Mouse (Mus musculus) A20 (cell line): Measurements from ENCODE around the gene Ftl1.

Experiments
- DNase-seq: peaks from one replicate; pipeline ENCODE4 v3.0.0-alpha.2; 2011; ENCODE audit warnings: low read depth, low spot score

Gene Ftl1

GRCm38 (mm10) chr7:45413113-45413863, 46.4 kb downstream of the Ftl1 start, which contains the start of gene Ntf5:
TSS of gene Ntf5 (plus strand) at chr7:45413695.
- DNase-seq = peak; percentile 63

- no peak for DNase-seq
These were observed 47.3 kb downstream of the Ftl1 start for GRCm38 (mm10) chr7:45412421-45412820.

- no peak for DNase-seq
These were observed 50.1 kb downstream of the Ftl1 start for GRCm38 (mm10) chr7:45409497-45410163.

GRCm38 (mm10) chr7:45408949-45409348, 50.7 kb downstream of the Ftl1 start:
- no peak for DNase-seq

DNA sequence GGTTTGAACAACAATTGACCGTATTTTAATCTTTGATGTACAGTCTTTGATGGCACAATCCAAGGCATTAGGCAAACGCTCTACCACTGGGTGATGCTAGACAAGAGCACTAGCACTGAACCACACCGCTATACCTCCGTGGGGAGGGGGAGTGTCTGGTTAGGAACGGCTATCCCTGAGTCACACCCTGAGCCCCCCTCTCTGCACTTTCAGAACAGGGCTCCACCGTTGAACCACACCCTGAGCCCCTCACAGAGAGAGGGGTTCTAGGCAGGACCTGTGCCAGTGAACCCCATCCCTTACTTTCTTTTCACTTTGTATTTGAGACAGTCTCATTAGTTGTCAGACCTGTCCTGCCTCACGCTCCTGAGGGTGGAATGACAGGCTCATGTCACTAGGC, 51.3 kb downstream of the Ftl1 start:
- DNase-seq = no peak
